Mouse (Mus musculus) common myeloid progenitor, adult 5-6 weeks (primary cell): ENCODE measurements around the gene Hapln3. TPM values are rescaled to one million over a fixed set of nuclear protein-coding genes. Genes with fewer than 3 reads are reported as not detected.

Experiments used
- ATAC-seq: replicated peaks from 2 replicates; pipeline ENCODE4 v1.8.0; 2016; ENCODE audit warnings: low read depth, mild to moderate bottlenecking, moderate TSS enrichment, inconsistent platforms; ENCODE audit not compliant: poor library complexity, severe bottlenecking
- total RNA-seq: library from RNA; stranded (forward); fragments of 200-1000, 187-1606 nt; gene quantifications from 2 replicates; pipeline ENCODE4 v1.2.3, GENCODE M21; 2017

Hapln3 gene
- total RNA-seq, result not detected in 2 replicates

DNA sequence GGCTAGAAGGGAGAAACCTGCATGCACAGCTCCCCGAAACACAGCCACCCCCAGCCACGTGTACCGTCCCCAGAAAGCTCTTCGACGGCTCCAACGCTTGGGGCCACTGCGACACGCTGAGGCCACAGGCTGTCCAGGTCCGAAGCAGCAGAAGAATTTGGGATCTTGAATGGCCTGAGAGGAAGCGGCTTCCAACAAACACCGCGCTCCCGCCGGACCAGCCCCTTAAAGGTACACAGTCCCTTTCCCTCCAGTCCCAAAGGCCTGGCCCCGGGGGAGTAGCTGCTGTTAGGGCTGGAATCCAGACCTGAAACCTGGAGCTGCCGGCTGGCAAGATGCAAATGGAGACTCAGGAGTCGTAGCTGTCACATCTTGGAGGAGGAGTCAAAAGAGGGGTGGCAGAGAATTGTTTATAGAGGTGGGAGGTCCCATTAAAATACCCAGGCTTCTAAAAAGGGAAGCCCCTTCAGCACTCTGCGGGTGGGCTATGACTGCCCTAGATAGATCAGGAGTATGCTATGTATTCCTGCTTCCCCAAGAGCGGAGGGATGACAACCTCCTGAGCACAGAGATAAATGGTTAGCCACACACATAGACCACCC, at the start of gene Hapln3:
Gene Hapln3, minus strand, starts transcription at position 176 of the 602 bp plus-strand sequence.
- ATAC-seq, result no peak; the same call in 1 of the 2 replicates

- ATAC-seq, result no peak
Observed at GRCm38 (mm10) chr7:79173800-79174199, 43.0 kb upstream of the Hapln3 start.

DNA sequence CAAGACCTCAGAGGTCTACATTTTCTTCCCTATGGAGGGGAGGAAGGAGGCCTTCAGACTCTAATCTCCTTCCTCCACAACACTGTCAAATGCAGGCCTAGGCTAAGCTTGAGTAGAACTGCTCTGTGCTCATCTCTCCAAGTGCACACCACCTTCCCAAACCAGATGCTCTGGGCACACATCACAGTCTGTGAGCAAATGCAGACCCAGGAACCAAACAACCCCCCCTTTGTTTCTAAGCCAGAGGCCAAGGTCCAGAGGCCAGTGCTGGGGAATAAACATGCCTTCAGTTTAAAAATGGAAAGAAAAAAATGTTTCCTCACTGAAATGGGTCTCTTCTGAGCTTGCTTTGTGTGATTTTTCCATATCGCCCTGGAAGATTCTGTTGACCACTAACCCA, 41.0 kb upstream of the Hapln3 start:
- ATAC-seq, result no peak

GRCm38 (mm10) chr7:79167006-79167562, 36.3 kb upstream of the Hapln3 start:
- ATAC-seq, result 0 out of 2 replicates have a peak, but pooled peaks have one; percentile 39

GRCm38 (mm10) chr7:79159406-79159805, 28.6 kb upstream of the Hapln3 start:
- ATAC-seq, result no peak

DNA sequence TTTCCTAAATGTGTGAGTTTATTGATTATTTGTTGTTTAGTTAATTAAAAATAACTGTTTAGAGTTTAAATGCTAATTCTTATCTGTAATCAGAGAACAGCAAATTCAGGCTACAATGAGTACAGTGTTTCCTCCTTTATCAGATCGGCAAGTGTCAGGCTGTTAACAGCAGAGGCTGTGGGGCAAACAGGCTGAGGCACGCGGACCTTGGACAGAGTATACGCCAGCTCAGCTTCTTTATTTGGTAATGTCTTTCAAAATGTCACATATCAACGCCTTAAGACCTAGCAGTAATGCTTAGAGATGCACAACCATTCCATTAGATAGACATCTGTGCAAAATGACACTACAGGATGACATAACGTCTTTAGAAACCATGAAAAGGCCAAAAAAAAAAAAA, 18.7 kb upstream of the Hapln3 start:
- ATAC-seq, result no peak

GRCm38 (mm10) chr7:79148711-79149266, 18.0 kb upstream of the Hapln3 start, which contains the start of gene Mfge8:
Gene Mfge8, minus strand, starts transcription at chr7:79149060.
- peak; percentile 98 for ATAC-seq

DNA sequence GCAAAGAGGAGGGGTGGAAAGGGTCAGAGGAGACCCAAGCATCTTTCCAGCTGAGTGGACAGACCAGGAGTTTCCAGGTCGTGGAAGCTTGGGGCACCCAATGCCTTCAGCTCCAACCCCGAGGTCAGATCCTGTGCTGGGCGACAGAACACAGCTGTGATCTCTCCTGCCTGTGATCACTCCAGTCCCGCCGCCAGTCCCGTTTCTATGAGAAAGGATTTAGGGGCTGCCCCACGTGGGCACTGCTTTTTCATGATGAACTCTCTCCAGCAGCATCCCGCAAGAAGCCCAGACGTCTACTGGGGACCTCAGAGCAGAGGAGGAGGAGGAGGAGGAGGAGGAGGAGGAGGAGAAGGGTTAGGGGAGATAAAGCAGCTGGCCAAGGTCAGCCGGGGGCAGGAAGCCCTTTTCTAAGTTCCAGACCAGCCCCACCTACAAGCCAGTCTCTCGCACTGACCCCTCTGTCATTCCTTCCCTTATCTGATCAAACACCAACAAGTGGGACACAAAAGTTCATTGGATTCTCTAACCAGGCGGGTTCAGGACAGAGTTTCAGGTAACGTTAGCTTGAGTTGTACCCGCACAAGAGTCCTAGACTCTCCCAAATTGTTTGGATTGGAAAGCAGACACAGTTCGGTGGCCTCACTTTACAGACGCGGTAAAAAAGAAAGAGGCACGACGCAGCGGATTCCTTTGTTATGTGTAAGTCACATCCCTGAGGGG, 17.3 kb upstream of the Hapln3 start:
- no peak for ATAC-seq

DNA sequence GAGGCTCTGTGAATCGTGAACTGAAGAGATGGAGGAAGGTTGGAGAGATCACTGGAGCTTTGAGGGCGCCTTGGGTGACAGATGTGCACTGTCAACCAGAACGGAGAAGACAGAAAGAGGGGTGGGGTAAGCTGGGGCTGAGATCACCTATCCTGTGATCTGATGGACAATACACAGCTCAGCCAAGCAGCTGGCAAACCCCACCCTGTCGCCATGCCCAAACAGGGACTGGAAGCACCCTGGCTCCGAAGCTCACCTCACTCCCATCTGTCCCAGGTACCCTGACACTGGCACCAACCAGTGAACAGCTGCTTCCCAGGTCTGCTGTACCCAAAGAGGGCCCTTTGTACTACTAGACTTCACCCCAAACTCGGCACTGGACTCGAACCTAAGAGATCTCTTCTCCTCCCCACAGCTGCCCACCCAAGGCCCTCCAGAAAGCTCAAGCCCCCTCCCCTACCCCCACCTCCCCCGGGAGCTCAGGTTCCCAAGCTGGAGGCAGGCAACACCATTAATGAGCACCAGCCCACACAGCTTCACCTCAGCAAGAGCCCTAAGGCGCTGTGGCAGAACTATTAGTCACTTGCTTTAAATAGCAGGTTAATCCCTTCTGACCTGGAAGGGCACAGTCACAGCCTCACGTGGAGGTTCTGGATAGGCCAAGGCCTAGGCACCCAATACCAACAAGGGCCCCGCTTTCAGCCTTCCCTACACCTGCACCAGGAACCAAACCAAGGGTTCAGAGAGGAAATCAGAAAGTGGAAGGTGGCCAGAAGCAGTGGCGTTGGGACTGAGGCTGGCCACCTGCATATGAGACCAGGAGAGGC, 16.4 kb upstream of the Hapln3 start:
- no peak for ATAC-seq

GRCm38 (mm10) chr7:79140897-79141296, 10.1 kb upstream of the Hapln3 start:
- peak; percentile 83 for ATAC-seq

DNA sequence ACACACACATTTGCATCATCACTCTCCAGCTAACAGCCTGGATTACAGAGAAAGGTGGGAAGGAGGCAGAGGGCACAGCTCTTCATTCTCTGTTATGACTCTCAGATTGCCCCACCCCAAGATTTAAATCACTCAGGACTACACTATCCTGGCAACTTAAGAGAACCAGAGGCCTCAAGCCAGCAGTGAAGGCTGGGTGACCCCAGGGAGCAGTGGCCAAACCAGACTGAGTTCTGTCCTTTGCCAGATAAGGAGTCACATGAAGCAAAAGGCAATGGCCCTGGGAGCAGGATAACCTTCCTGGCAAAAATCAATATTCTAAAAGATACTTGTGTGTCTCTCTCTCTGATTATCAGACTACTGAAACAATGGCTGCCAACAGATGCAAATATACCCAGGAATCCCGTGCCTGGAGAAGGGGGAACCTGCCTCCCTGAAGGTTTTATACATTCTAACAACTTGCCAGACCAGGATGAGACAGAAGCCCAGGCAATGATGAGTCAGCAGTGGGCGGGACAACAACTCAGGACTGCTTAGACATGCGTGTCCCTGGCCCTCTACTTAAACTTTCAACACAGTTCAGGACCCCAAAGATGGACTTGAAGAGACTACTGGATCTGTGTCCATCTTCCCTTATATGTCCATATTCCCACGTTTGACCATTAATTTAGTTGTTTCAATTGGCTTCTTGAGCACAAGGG, 9.2 kb upstream of the Hapln3 start:
- ATAC-seq, result no peak

GRCm38 (mm10) chr7:79139328-79139824, 8.6 kb upstream of the Hapln3 start:
- ATAC-seq, result no peak

- no peak for ATAC-seq
Observed at GRCm38 (mm10) chr7:79133391-79133790, 2.6 kb upstream of the Hapln3 start.

DNA sequence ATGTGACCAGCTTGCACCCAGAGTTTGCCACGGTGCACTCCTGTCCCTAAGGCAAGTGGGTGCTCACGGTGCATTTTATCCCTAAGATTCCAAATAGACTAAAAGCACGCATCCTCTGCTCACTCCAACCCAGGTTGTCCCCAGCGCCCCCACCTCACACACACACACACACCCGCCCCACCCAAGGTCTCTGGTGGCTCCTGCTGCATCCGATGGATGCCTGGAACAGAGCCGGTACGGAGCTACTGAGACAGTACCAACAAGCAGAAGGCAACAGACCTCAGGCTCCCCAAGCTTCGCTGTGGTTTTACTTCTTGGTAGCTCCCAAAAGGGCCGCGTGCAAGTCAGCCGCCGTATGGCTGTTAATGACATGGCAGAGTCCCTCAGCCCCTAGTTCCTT, 433 bp downstream of the Hapln3 start:
- ATAC-seq, result no peak; the same call in 1 of the 2 replicates

DNA sequence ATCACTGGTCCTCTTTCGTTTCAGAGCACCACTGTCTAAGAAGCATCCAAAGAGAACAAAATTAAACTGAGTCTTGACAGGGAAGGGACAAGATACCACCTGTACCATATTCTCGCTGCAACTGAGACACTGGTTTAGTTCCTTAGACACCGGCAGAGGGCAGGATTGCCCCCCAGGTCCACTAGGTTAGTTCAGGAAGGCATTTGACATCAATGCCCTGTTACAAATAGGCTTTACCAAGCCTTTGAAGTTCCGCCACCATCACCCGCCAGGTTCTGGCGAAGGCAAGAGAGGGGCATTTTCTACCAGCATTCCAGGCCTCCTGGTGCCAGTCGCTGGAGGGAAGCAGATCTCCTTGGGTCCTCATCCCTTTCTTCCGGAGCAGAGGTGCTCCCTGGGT, 935 bp downstream of the Hapln3 start:
- ATAC-seq, result no peak

- no peak for ATAC-seq
Observed at GRCm38 (mm10) chr7:79123465-79123864, 7.4 kb downstream of the Hapln3 start.

GRCm38 (mm10) chr7:79113848-79114247, 17.0 kb downstream of the Hapln3 start:
- no peak for ATAC-seq

- ATAC-seq, result no peak
Observed at GRCm38 (mm10) chr7:79096492-79096891, 34.3 kb downstream of the Hapln3 start.

- no peak for ATAC-seq
Observed at GRCm38 (mm10) chr7:79089111-79089510, 41.7 kb downstream of the Hapln3 start.
